Mouse (Mus musculus): ENCODE results near the gene 2410015M20Rik.

The 2410015M20Rik gene

DNA sequence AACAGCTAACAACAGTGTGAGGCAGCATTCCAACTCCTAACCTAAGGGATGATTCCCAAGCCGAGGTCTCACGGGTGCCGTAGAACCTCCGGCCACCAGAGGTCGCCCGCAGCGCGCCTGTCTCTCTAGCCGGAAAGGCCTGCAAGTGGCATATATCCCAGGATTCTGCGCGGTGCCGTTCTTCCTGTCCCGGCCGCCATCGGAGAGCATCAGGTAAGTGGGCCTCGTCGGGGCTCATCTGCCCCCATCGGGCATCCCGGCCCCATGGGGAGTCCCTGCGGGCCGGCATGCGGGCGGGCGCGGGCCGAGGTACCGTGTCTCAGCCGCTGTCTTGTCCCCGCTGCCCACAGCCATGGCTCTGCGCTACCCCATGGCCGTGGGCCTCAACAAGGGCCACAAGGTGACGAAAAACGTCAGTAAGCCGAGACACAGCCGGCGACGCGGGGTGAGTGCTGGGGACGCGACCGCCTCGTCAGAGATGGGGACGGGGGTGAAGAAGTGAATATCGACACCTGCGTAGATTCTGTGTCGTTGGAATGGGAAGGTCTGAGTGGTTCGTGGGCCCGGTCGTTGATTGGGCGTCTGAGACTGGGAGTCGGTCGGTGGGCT lies 3.8 kb upstream of the 2410015M20Rik start, which contains the start of gene Rpl36:
Gene Rpl36, plus strand, starts transcription at position 181 of the 609 bp plus-strand sequence.
- WGBS = under 1% methylated on average over 52 of the region's 52 CpGs

GRCm38 (mm10) chr17:56612565-56612939 lies 3.0 kb upstream of the 2410015M20Rik start:
- 78% methylated on average over 10 of the region's 10 CpGs for WGBS

DNA sequence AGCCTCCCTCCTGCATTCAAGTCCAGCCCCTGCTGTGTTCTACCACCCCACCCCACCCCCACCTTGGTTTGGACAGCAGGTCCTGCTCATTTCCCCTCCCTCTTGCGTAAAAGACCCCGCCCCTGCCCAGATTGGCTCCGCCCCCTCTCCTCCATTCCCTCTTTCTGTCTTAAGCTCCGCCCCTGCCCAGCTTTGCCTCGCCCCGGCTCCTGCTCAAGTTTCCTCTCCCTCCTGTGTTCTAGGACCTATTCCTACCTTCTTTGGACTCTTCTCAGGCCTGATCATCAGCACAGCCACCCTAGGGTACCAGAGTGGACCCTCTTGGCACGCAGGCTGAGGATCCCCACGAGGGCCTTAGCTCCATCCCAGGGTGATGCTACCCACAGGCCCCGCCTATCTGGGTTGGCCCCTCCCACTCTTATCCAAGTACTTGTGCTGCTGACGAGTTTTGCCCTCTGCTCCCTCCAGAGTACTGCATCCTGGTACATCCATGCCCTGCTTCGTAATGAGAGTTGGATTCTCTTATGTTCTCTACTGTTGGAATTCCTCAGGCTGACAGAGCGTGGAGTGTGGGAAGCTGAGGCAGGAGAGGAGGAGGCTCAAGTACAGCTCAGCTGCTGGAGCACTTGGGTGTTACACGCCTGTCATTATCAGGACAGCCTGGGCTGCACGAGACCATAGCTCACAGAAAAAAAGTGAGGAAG lies 2.4 kb upstream of the 2410015M20Rik start:
- WGBS = 18% methylated on average over 14 of the region's 14 CpGs

GRCm38 (mm10) chr17:56611323-56611722 lies 1.8 kb upstream of the 2410015M20Rik start:
- 50% methylated on average over 2 of the region's 2 CpGs for WGBS

DNA sequence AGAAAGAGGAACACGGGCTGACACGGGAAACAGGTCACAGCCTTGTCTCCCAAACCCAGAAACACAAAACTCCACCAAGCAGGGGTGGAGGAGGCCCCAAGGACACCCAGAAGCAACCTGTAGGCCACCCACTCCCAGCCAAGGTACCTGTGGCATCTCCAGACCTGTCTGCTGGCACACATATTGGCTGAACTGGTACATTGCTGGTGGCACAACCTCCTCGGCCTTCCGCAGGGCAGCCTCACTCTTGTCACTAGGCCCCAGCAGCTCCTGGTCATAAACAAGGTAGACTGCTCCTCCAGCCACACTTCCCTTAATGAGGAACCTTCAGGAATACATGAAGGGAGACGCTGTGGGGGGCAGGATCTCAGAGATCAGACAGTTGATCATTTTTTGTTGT lies 872 bp downstream of the 2410015M20Rik start:
- 47% methylated on average over 5 of the region's 5 CpGs for WGBS

DNA sequence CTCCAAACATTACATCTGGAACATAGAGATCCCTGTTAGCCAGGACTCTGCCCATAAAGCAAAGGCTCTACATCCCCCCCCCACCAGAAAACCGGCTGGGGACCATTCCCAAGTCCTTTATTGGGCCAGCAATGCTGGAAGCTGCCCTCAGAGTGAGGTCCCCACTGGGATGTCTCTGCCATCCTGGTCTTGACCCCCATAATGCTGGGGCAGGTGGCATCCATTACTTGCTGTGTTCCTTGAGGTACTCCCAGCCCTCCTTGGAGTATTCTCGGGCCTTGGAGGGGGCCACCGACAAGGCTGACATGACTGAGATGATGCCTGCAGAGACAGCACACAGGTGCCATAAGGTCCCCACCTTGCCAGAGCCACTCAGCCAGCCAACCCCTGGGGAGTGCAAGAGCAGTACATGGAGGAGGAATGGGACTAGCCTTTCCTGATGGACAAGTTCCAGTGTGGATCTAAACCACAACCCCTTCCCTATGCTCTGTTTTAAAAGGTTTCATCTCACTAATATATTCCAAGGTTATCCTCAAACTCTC lies 2.0 kb downstream of the 2410015M20Rik start:
- WGBS = 69% methylated on average over 3 of the region's 3 CpGs

GRCm38 (mm10) chr17:56605431-56605830 lies 4.1 kb downstream of the 2410015M20Rik start:
- WGBS = 85% methylated on average over 9 of the region's 9 CpGs

GRCm38 (mm10) chr17:56604422-56604821 lies 5.1 kb downstream of the 2410015M20Rik start:
- WGBS = 83% methylated on average over 3 of the region's 3 CpGs

- 83% methylated on average over 9 of the region's 9 CpGs for WGBS
Observed at GRCm38 (mm10) chr17:56604070-56604380, 5.5 kb downstream of the 2410015M20Rik start.

DNA sequence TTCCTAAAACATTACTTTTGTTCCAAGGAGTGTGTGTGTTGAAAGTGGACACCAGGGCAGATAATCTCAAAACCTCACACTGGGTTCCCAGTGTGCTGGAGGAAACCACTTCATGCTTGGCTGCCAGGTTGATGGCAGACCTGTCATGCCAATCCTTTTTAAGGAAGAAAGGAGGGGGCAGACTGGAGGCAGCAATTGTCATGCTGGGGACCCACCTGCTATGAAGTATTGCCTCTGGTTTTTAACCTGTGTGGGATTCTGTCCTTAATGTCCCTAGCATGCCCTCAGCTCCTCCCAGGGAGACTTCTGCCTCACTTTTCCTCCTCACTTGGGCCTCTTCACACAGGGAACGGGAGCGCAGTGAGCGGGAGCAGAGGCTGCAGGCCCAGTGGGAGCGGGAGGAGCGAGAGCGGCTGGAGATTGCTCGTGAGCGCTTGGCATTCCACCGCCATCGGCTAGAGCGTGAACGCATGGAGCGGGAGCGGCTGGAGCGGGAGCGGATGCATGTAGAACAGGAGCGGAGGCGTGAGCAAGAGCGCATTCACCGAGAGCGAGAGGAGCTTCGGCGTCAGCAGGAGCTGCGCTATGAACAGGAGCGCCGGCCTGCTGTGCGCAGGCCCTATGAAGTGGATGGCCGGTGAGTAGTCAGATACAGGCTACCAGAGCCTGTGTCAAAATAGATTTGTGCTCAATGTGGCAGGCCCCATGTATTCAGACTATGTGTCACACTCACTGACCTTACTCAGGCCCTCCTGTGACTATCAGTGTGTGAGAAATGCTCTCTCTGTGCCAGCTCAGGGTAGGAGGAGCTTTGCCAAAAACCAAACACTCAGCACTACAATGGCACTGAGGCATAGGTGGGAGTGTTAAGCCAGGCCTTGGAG lies 6.1 kb downstream of the 2410015M20Rik start:
- WGBS = 93% methylated on average over 28 of the region's 28 CpGs

DNA sequence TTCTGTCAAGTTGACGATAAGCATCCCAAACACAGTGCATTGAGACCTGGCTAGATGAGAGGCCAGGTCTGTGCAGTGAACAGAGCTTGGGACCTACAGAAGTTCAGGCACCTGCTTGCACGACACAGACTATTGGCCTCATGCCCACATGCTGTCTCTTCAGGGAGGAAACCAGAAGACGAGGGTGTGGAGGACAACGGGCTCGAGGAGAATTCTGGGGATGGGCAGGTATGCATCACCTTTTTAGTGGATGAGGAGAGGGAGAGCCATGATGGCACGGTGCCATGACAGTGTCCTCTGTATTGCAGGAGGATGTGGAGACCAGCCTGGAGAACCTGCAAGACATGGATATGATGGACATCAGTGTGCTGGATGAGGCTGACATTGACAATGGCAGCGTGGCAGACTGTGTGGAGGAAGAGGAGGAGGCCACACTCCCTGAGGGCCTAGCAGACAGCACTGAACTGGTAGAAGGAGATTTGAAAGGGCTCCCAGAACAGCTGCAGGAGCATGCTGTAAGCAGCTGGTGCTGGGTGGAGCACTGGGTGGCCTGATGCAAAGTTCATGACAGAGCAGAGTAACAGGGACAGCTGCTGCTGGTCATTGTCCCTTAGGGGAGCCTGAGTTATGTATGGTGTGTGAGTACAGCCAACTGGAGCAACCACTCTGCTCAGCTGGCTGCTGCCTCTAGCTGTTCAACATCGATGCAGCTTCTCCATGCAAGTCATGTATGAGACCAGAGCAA lies 15.9 kb downstream of the 2410015M20Rik start:
- WGBS = 59% methylated on average over 8 of the region's 8 CpGs

- 90% methylated on average over 4 of the region's 4 CpGs for WGBS
Observed at GRCm38 (mm10) chr17:56588921-56589320, 20.6 kb downstream of the 2410015M20Rik start.

- 59% methylated on average over 1 of the region's 1 CpGs for WGBS
Observed at GRCm38 (mm10) chr17:56587773-56588172, 21.8 kb downstream of the 2410015M20Rik start.

- under 1% methylated on average over 61 of the region's 61 CpGs for WGBS
Observed at GRCm38 (mm10) chr17:56585171-56585821, 24.3 kb downstream of the 2410015M20Rik start.

DNA sequence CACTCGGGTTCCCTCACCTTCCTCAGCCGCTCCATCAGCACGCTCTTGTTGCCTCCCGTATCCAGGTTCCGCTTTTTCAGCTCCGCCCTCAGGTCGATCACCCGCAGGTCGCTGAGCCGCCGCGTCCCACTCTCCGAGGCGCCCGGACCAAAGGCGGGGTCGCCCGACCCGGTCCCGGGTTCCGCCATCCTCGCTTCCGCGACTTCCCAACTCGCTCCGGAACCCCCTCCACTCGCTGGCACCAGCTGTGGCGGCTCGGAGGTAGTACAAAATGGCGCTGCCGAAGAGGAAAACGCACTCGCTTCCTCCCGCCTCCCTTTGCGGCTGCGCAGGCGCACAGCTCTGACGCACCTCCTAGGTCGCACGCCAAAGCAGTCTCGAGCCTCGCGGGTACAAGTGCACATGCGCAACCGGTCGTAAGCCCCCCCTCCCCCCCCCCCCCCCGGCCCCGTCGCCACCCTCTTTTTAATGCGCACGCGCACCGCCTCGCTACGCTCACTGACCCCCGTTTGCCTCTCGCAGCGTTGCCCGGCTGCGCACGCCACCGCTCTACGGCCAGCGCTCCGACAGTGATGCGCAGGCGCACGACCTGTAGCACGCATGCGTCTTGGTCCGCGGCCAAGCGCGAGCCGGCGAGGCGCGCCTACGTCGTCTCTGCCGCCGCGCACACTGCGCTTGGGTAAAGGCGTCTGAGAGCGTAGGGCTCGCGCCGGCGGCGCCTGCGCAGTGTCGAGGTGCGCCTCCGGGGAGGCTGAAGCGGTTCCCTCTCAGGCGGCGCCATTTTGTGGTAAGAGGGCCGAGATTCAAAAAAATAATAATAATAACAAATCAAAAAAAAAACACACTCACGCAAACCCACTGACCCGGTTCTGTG lies 25.1 kb downstream of the 2410015M20Rik start, which contains the start of the genes Safb2 and Safb:
Gene Safb2, minus strand, starts transcription at position 329 of the 874 bp plus-strand sequence.
Gene Safb, plus strand, starts transcription at position 569 of the 874 bp plus-strand sequence.
- WGBS = 1% methylated on average over 95 of the region's 101 CpGs

DNA sequence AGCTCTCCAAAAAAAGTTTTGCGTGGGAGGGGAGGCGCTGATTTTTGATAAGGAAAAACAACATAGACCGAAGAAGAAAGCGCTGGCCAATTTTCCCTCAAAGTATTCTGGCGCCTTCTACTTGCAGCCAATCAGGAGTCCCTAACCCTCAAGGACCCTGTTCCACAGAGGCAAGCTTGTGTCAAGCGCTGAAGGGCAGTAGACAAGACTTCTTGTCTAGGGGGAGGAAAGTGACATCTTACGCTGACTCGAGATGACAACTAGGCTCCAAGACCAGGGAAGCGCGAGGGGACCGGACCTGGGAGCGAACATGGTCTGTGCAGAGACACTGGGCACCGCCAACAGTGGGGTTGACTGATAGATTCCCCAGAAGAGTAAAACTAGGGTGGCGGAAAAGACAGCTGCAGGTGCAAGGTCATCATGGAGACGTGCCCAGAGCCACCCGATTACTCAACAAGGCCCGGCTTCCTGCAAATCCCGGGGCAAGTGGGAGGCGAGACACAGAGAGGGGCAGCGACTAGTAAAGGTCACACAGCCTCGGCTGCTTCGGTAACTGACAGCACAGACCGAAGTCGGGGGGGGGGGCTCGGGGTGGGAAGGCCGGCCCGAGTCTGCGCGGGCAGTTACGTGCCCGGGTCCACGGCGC lies 25.8 kb downstream of the 2410015M20Rik start:
- 1% methylated on average over 33 of the region's 33 CpGs for WGBS

DNA sequence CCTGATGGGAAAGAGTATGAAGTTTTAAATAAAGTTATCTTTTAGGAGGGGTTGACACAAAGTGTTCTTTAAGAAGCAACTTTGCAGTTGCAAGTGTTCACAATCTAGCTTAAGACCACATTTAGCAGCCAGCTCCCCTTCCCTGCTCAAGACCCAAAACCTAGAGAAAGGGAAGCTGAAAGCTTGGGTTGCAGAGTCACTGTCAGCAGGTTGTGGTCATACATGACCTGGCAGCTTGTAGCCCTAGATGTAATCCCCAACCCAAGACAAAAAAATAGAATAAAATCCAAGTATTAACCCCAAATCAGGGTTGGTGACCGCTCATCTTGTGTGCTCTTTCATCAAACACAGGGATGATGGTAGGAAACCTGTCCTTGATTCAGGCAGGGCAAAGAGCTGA lies 26.5 kb downstream of the 2410015M20Rik start:
- WGBS = 59% methylated on average over 1 of the region's 1 CpGs

DNA sequence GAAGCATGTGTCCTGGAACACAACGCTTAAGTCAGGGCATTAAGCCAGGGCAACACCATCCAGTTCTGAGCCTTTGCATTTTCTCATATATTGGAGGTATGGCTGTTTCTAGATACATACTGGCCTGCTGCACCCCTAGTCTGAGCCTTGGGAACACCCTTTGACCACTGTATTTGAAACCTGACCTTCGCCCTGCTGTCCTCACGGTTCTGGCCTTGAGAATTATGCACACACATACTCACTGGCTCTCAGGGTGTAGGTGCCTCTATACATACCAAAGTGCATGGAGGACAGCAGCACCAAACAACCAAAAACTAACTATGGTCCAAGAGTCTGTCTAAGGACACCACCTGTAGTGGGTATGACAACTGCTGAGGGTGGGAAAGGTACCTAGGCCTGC lies 36.6 kb downstream of the 2410015M20Rik start:
- 78% methylated on average over 3 of the region's 3 CpGs for WGBS

DNA sequence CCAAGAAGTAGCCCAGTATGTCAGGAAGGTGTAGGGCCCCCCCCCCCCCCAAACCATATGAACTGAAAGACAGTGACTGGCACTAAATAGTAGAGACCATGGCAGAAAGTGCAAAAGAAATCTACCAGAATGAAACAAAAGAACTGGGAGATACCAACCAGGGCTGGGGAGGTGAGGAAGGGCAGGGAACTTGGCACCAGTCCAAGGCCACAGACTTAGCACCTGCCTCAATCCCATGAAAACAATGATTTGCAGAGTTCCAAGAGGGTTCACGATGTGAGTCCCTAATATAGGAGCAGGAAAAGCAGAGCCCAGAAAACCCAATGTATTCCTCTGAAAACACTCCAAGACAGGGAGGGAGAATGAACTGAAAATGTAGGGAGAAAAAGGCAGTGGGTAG lies 37.4 kb downstream of the 2410015M20Rik start:
- 12% methylated on average over 1 of the region's 1 CpGs for WGBS

Data from cerebral cortex, adult 2 months (tissue).